Mouse (Mus musculus): ENCODE results near the gene Rbm39.

DNA sequence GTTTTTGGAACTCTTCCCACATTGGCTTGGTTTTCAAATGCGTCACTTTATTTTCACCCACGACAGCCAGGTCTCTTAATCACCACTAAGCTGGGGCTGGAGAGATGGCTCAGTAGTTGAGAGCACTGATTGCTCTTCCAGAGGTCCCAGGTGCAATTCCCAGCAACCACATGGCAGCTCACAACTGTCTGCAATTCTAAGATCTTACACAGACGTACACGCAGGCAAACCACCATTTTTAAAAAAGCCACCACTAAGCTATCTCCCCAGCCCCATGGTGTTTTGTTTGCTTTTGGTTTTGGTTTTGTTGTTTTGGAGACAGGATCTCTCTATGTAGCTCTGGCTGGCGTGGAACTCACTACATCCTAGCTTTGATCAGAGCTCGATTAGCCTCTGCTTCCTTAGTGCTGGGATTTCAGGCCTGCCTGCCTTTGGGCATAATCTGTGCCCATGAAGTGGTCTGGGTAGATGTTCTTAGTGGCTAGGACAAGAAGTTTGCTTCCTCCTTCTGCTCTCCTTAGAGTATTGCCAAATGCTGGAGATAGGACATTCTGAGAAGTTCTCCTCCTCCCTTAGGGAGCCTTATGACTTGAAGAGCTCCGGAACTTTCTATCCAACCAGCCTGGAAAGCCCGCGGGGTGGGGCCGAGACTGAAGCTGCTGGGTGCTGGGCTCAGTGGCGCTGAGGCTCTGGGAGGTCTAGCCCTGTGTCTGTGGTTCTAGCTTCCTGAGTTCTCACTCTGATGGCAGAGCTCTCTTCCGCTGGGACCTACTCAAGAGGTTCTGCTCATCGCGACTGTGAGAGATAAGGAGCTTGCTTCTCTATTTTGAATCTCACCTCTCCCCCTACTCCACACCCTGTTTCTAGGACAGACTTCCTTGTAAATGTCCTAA, 10.2 kb upstream of the Rbm39 start:
- TF ChIP-seq CTCF (IDR thresholded peaks at IDR 0.05; ENCODE audit: low read depth, low read length) (no peak), TAL1 (conservative IDR thresholded peaks at IDR 0.05; ENCODE audit: low read depth, low read length) (no peak), GATA1 (IDR thresholded peaks at IDR 0.05; ENCODE audit: borderline replicate concordance, low read length) (no peak), POLR2AphosphoS5 (IDR thresholded peaks at IDR 0.05; ENCODE audit: insufficient replicate concordance, low read depth, low read length) (no peak)

Measured in G1E (cell line).